Mouse (Mus musculus) heart, embryonic 12.5 days (tissue): ENCODE data around the gene Riok2. TPM values are rescaled to one million over a fixed set of nuclear protein-coding genes. Genes with fewer than 3 reads are reported as not detected.

ENCODE experiments used
- ATAC-seq: fragments of 200-750 bp; cut with Nextera tagmentation; 2 replicates; pipeline ENCODE4 v1.8.0; 2017; ENCODE audit warnings: moderate TSS enrichment, moderate library complexity; ENCODE audit not compliant: insufficient number of reproducible peaks, low FRiP score
- H3K27ac ChIP-seq: fragments of 300-500 bp; sonication (generic); 2 replicates; pipeline ENCODE4 v1.5.1; 2016; ENCODE audit warnings: mild to moderate bottlenecking, moderate library complexity; ENCODE audit not compliant: poor library complexity, severe bottlenecking
- H3K27me3 ChIP-seq: fragments of 300-500 bp; sonication (generic); replicated peaks from 2 replicates; pipeline ENCODE4 v1.6.1; 2016; ENCODE audit warnings: mild to moderate bottlenecking, moderate library complexity
- H3K36me3 ChIP-seq: fragments of 300-500 bp; sonication (generic); 2 replicates; pipeline ENCODE4 v1.6.1; 2016; ENCODE audit warnings: mild to moderate bottlenecking, moderate library complexity
- H3K4me1 ChIP-seq: fragments of 300-500 bp; sonication (generic); replicated peaks from 2 replicates; pipeline ENCODE4 v1.6.1; 2016; ENCODE audit warnings: mild to moderate bottlenecking
- H3K4me2 ChIP-seq: fragments of 300-500 bp; sonication (generic); 2 replicates; pipeline ENCODE4 v1.6.1; 2016; ENCODE audit warnings: mild to moderate bottlenecking, moderate library complexity
- H3K4me3 ChIP-seq: fragments of 300-500 bp; sonication (generic); 2 replicates; pipeline ENCODE4 v1.5.1; 2016; ENCODE audit warnings: mild to moderate bottlenecking
- H3K9ac ChIP-seq: fragments of 300-500 bp; sonication (generic); 2 replicates; pipeline ENCODE4 v1.6.1; 2016; ENCODE audit warnings: mild to moderate bottlenecking, moderate library complexity
- H3K9me3 ChIP-seq: fragments of 300-500 bp; sonication (generic); replicated peaks from 2 replicates; pipeline ENCODE4 v1.6.1; 2016; ENCODE audit warnings: mild to moderate bottlenecking, moderate library complexity
- WGBS: fragments of 180-500 bp; shearing (Covaris S2); methylation state at CpG from one replicate; pipeline ENCODE4 v1.1.7; 2016; 5-methylcytosine and 5-hydroxymethylcytosine counted together
- polyA plus RNA-seq: library from polyadenylated mRNA; unstranded; fragments of >200 nt; fragmentation: Nextera tagmentation; extraction: Ambion mirVana; gene quantifications from 2 replicates; pipeline ENCODE4 v1.2.1, GENCODE M21; 2016

The Riok2 gene
- polyA plus RNA-seq, 1 experiment from 2014 or later = 23.4 TPM

DNA sequence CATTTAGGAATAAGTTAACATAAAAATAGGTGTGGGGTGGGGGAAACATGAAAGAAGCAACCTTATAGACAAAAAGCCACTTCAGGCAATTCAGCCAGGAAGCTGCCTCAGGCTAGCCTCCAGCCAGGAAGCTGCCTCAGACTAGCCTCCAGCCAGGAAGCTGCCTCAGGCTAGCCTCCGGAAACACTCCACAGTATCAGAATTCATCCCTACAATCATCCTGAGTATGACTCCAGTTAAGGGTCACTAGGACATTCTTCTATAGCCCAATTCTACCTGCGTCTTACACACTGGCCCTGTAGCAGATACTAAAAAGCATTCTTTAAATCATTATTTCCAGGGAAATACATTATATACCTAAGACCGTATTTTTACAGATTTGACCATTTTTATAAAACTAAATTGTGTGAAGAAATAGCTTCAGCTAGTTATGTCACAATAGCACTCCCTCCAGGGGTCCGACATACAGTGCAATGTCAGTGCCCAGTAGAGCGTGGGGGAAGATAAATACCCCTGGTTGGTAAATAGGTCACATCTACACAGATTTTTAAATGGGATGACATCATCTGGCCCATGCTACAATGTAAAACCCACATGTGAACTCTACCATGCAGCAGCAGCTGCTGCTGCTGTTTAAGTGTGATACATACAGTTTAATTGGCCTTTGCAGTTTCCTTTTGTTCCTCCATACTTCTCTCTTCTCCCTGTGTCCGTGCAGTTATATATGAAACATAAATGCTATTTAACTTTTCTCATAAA, 34.8 kb downstream of the Riok2 start:
- H3K27me3 ChIP-seq = no peaks in the 10 kb centered on the region
- no peaks in the 10 kb centered on the region for H3K9me3 ChIP-seq
- no peaks in the 10 kb centered on the region for H3K36me3 ChIP-seq
- H3K27ac ChIP-seq = no peak overlapping the region
- no peak for ATAC-seq
- 0 out of 2 replicates have a peak, but pooled peaks cover 2% of the 10 kb centered on the region for H3K4me1 ChIP-seq
- WGBS = 75% methylated on average over 6 of the region's 6 CpGs
- no peak overlapping the region for H3K4me2 ChIP-seq
- no peak overlapping the region for H3K4me3 ChIP-seq
- no peak overlapping the region for H3K9ac ChIP-seq

DNA sequence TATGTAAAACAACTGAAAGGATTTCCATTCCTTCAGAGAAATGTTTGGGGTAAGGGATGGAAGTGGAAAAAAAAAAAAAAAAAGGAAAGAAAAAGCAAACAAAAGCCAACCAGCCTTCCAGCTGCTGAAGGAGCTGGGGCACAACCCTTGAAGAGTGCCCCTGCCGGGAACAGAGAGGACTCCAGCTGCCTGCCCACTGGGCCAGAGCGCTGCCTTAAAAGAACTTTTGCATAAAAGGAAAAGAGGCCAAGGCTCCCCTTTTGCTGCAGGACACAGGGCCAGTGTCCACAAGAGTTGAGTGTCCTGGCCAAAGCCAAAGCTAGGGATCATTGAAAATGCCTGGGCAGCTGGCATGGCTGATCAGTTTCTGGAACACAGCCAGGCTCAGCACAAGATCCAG, 35.5 kb downstream of the Riok2 start:
- Histone ChIP-seq H3K27me3 (no peaks in the 10 kb centered on the region), H3K9ac (no peak overlapping the region), H3K27ac (no peak overlapping the region), H3K4me2 (no peak overlapping the region), H3K9me3 (no peaks in the 10 kb centered on the region), H3K4me1 (0 out of 2 replicates have a peak, but pooled peaks cover 2% of the 10 kb centered on the region), H3K36me3 (no peaks in the 10 kb centered on the region), H3K4me3 (no peak overlapping the region)
- no peak for ATAC-seq
- 16% methylated on average over 2 of the region's 2 CpGs for WGBS

DNA sequence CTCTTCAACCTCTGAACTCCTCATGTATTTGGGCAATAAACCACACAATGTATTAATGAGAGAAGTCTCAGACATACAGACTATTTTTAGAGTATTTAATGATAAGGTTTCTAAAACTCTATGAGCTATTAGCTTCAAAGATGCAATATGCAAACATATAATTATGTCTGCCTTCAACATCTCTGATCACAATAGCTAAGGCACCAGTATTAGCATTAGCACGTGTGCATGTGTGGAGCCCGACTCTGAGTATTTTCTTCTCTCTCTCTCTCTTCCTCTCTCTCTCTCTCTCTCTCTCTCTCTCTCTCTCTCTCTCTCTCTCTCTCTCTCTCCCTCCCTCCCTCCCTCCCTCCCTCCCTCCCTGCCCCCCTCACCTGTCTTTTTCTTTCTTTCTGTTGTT, 37.3 kb downstream of the Riok2 start:
- Histone ChIP-seq H3K27ac (no peak overlapping the region), H3K4me2 (no peak overlapping the region), H3K4me1 (0 out of 2 replicates have a peak, but pooled peaks cover 2% of the 10 kb centered on the region), H3K4me3 (no peak overlapping the region), H3K36me3 (no peaks in the 10 kb centered on the region), H3K9ac (no peak overlapping the region), H3K9me3 (no peaks in the 10 kb centered on the region), H3K27me3 (no peaks in the 10 kb centered on the region)
- whole genome bisulfite sequencing = 68% methylated on average over 2 of the region's 2 CpGs
- ATAC-seq = no peak

- Histone ChIP-seq H3K4me2 (no peak overlapping the region), H3K4me3 (no peak overlapping the region), H3K27me3 (no peaks in the 10 kb centered on the region), H3K27ac (no peak overlapping the region), H3K36me3 (no peaks in the 10 kb centered on the region), H3K4me1 (0 out of 2 replicates have a peak, but pooled peaks cover 2% of the 10 kb centered on the region), H3K9ac (no peak overlapping the region), H3K9me3 (no peaks in the 10 kb centered on the region)
- WGBS = 80% methylated on average over 2 of the region's 2 CpGs
- ATAC-seq = no peak
Measured at GRCm38 (mm10) chr17:17412176-17412575, 38.1 kb downstream of the Riok2 start.

GRCm38 (mm10) chr17:17414206-17414605, 40.1 kb downstream of the Riok2 start:
- Histone ChIP-seq H3K4me1 (0 out of 2 replicates have a peak, but pooled peaks cover 2% of the 10 kb centered on the region), H3K27me3 (no peaks in the 10 kb centered on the region), H3K9me3 (no peaks in the 10 kb centered on the region), H3K4me3 (no peak overlapping the region), H3K36me3 (no peaks in the 10 kb centered on the region), H3K4me2 (no peak overlapping the region), H3K27ac (no peak overlapping the region), H3K9ac (no peak overlapping the region)
- WGBS = 93% methylated on average over 3 of the region's 3 CpGs
- ATAC-seq = no peak

GRCm38 (mm10) chr17:17424609-17425307, 50.6 kb downstream of the Riok2 start:
- H3K27me3 ChIP-seq = no peaks in the 10 kb centered on the region
- ATAC-seq = no peak
- H3K36me3 ChIP-seq = no peaks in the 10 kb centered on the region
- WGBS = 46% methylated on average over 4 of the region's 4 CpGs
- H3K9ac ChIP-seq = no peak overlapping the region
- H3K4me2 ChIP-seq = no peak overlapping the region
- H3K4me1 ChIP-seq = no peaks in the 10 kb centered on the region
- H3K4me3 ChIP-seq = no peak overlapping the region
- H3K27ac ChIP-seq = no peak overlapping the region
- H3K9me3 ChIP-seq = no peaks in the 10 kb centered on the region

- Histone ChIP-seq H3K9ac (no peak overlapping the region), H3K27me3 (no peaks in the 10 kb centered on the region), H3K9me3 (no peaks in the 10 kb centered on the region), H3K27ac (no peak overlapping the region), H3K4me1 (no peaks in the 10 kb centered on the region), H3K4me2 (no peak overlapping the region), H3K36me3 (no peaks in the 10 kb centered on the region), H3K4me3 (no peak overlapping the region)
- WGBS = 76% methylated on average over 4 of the region's 4 CpGs
- ATAC-seq = no peak
Measured at GRCm38 (mm10) chr17:17425308-17425813, 51.3 kb downstream of the Riok2 start.

DNA sequence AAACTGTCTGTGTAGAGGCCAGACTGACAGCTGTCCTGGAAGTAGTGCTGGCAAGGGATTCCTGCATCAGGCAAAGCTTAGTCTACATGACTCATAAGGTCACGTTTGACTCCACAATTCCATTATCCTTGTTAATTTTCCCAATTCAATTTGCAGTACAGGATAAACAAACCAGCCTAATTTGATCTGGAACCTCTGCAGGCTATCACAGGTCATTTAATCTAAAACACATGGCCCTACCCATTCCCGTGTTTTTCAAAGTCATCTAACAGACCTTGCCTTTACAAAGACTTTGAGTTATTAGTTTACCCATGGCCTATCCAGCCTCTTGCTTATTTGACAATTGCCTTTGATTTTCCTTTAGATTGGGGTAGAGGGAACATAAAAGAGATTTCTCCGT, 51.8 kb downstream of the Riok2 start:
- Histone ChIP-seq H3K4me2 (no peak overlapping the region), H3K4me1 (no peaks in the 10 kb centered on the region), H3K36me3 (no peaks in the 10 kb centered on the region), H3K9me3 (no peaks in the 10 kb centered on the region), H3K4me3 (no peak overlapping the region), H3K27me3 (no peaks in the 10 kb centered on the region), H3K9ac (no peak overlapping the region), H3K27ac (no peak overlapping the region)
- no peak for ATAC-seq
- 45% methylated on average over 3 of the region's 3 CpGs for WGBS

DNA sequence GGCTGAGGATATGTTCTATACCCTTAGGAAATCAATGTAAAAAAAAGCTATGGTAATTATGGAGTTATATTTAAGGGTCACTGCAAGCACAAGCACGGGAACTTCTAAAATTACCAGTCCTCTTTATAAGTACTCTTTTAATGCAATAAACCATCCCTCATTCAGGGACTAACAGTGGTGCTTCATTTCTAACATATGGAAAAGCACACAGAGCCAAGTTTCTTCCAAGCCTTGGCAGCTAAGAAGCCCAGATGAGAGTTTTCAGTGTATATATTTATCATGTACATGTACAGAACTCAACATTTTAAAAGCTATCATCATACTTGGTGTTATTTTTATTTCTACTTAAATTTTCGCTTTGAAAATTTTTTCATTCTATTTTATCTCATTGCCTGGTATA, 54.8 kb downstream of the Riok2 start:
- Histone ChIP-seq H3K9ac (no peak overlapping the region), H3K4me1 (no peaks in the 10 kb centered on the region), H3K4me3 (no peak overlapping the region), H3K9me3 (no peaks in the 10 kb centered on the region), H3K4me2 (no peak overlapping the region), H3K27ac (no peak overlapping the region), H3K36me3 (no peaks in the 10 kb centered on the region), H3K27me3 (no peaks in the 10 kb centered on the region)
- no peak for ATAC-seq
- WGBS = 86% methylated on average over 2 of the region's 2 CpGs

DNA sequence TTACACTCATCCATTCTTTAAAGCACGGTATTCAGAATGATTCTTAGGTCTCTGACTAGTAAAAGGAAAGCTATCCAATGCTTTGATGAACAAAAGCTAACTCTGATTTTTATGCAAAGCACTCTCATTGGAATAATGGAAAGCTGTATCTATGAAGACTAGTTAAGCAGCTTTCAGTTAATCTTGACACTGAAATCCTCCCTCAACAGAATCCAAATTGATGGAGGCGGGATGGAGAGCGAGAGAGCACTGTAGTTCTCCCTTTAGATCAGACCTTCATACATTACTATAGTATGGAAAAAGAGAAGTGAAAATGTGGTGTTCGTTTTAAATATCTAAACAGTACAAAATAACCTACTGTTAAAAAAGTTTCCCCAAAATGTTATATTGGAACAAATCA, 59.6 kb downstream of the Riok2 start:
- H3K27me3 ChIP-seq = no peaks in the 10 kb centered on the region

GRCm38 (mm10) chr17:17438576-17439191, 64.6 kb downstream of the Riok2 start:
- Histone ChIP-seq H3K4me1 (no peaks in the 10 kb centered on the region; the same call in 1 of the 2 replicates), H3K36me3 (no peaks in the 10 kb centered on the region), H3K4me3 (no peak overlapping the region), H3K9me3 (no peaks in the 10 kb centered on the region), H3K4me2 (no peak overlapping the region), H3K27me3 (no peaks in the 10 kb centered on the region), H3K9ac (no peak overlapping the region), H3K27ac (peak overlapping the region; percentile 32; the same call in 1 of the 2 replicates)
- ATAC-seq = no peak

More for the DNA sequence above, 59.6 kb downstream of the Riok2 start:
- Histone ChIP-seq H3K4me1 (no peaks in the 10 kb centered on the region; the same call in 1 of the 2 replicates), H3K4me3 (no peak overlapping the region), H3K9ac (no peak overlapping the region), H3K4me2 (no peak overlapping the region), H3K9me3 (no peaks in the 10 kb centered on the region), H3K27ac (no peak overlapping the region), H3K36me3 (no peaks in the 10 kb centered on the region)
- WGBS = 73% methylated on average over 4 of the region's 4 CpGs
- no peak for ATAC-seq
